ENCODE assay signal across 21 mouse cellular contexts in genomic region chr5:132450071-132450470, GRCm38 (mm10).
A peak's percentile ranks its signal among the peaks of the same experiment; 100 is the strongest.
DNase-seq lines count a peak whose midpoint lies in the region; ATAC-seq and TF ChIP-seq lines count a peak whose summit lies in the region.
"Had no signal": no experiment of that assay in that cellular context is flagged by ENCODE, and none has a peak within 500 bp of the region (broad histone marks: within the 10 kb centered on the region; RNA-seq: fewer than 3 reads in every experiment).

No protein-coding gene starts in this region.

- H3K4me1 ChIP-seq in heart, adult 2 months (ENCODE audit: control insufficient read depth, insufficient read depth, low read length): peaks cover 1% of the 10 kb centered on the region; the same call in 1 of the 2 replicates
- H3K4me1 ChIP-seq in liver, adult 2 months (ENCODE audit: control insufficient read depth, insufficient read depth, low read length): 0 out of 2 replicates have a peak, but pooled peaks cover 1% of the 10 kb centered on the region
- H3K4me1 ChIP-seq in liver, embryonic 12.5 days: peaks cover 9% of the 10 kb centered on the region; the same call in 1 of the 2 replicates

- TF ChIP-seq CTCF in heart, adult 2 months (IDR thresholded peaks at IDR 0.05): no peak
- no peak for TF ChIP-seq CTCF in liver, adult 2 months (IDR thresholded peaks at IDR 0.05; ENCODE audit: low read depth, low read length)

- intact Hi-C loops in heart, adult 2 months (cut with DNase I): no loop called here

- no peaks in the 10 kb centered on the region for H3K36me3 ChIP-seq in heart, adult 2 months (ENCODE audit: control insufficient read depth, insufficient read depth, low read length)
- no peaks in the 10 kb centered on the region for H3K36me3 ChIP-seq in liver, adult 2 months (ENCODE audit: control insufficient read depth, insufficient read depth, low read length)
- H3K36me3 ChIP-seq in liver, embryonic 12.5 days: no peaks in the 10 kb centered on the region
- H3K36me3 ChIP-seq: G1E had no signal

- TF ChIP-seq POLR2A in heart, adult 2 months (IDR thresholded peaks at IDR 0.05; ENCODE audit: insufficient read depth, low read depth, low read length): no peak
- TF ChIP-seq POLR2A in liver, adult 2 months (IDR thresholded peaks at IDR 0.05; ENCODE audit: extremely low read depth, insufficient read depth, low read length): no peak

- no peaks in the 10 kb centered on the region for H3K27me3 ChIP-seq in heart, adult 2 months (ENCODE audit: control insufficient read depth, insufficient read depth, low read length)
- peaks cover 9% of the 10 kb centered on the region; the same call in 1 of the 2 replicates for H3K27me3 ChIP-seq in liver, adult 2 months (ENCODE audit: control insufficient read depth, insufficient read depth, low read length)
- H3K27me3 ChIP-seq in liver, embryonic 12.5 days (replicated peaks): no peaks in the 10 kb centered on the region
- H3K27me3 ChIP-seq: CH12.LX, Patski had no signal

- no peak overlapping the region for H3K9ac ChIP-seq in heart, adult 2 months (ENCODE audit: low read depth, low read length)
- H3K9ac ChIP-seq in liver, adult 2 months (ENCODE audit: low read depth, low read length): no peak overlapping the region
- no peak overlapping the region for H3K9ac ChIP-seq in liver, embryonic 12.5 days

- no peak overlapping the region for H3K4me2 ChIP-seq in liver, embryonic 12.5 days

- DNase-seq in heart, adult 11 months: peak; percentile 71
- no peak for DNase-seq in heart, adult 2 months
- peak; percentile 5 for DNase-seq in kidney, adult 9 months
- DNase-seq in kidney, postnatal 14 days: no peak
- DNase-seq in liver, adult 2 months (ENCODE audit: extremely low read depth, low read depth, low spot score): peak; percentile 88
- DNase-seq: adrenal gland, adult 2 months; adrenal gland, adult 8-10 months; adrenal gland, postnatal 10 days; adrenal gland, postnatal 14 days; adrenal gland, postnatal 25 days; adrenal gland, postnatal 36 days; B cell, adult 2 months; cerebellum, adult 11 months; cerebellum, adult 11-12 months; cerebellum, adult 18-20 months had no signal

- H3K9me3 ChIP-seq in liver, embryonic 12.5 days (replicated peaks): no peaks in the 10 kb centered on the region
- H3K9me3 ChIP-seq: G1E had no signal

- over 99% methylated on average over 3 of the region's 3 CpGs for WGBS in heart, adult 2 months
- WGBS in liver, adult 2 months: 79% methylated on average over 3 of the region's 3 CpGs
- 75% methylated on average over 3 of the region's 3 CpGs for WGBS in liver, embryonic 12.5 days (ENCODE audit: insufficient replicate concordance)

- H3K27ac ChIP-seq in heart, adult 2 months: no peak overlapping the region
- no peak overlapping the region for H3K27ac ChIP-seq in liver, adult 2 months (replicated peaks; ENCODE audit: insufficient read depth, low read depth, low read length)
- no peak overlapping the region for H3K27ac ChIP-seq in liver, embryonic 12.5 days

- no peak for TF ChIP-seq EP300 in heart, adult 2 months (IDR thresholded peaks at IDR 0.05; ENCODE audit: insufficient read depth, low read depth, low read length)

- no peak for ATAC-seq in liver, embryonic 12.5 days
- ATAC-seq: activated CD4-positive, CD25-positive, alpha-beta regulatory T cell, adult 4 months; CD4-positive, CD25-positive, alpha-beta regulatory T cell, adult 4 months; Patski had no signal

- no peak overlapping the region for H3K4me3 ChIP-seq in heart, adult 2 months
- H3K4me3 ChIP-seq in liver, adult 2 months (ENCODE audit: insufficient read depth, low read depth, low read length): no peak overlapping the region
- H3K4me3 ChIP-seq in liver, embryonic 12.5 days: no peak overlapping the region

- no peaks in the 10 kb centered on the region for H3K79me2 ChIP-seq in heart, adult 2 months (replicated peaks; ENCODE audit: control insufficient read depth, insufficient read depth, low read length)
- no peaks in the 10 kb centered on the region; the same call in 1 of the 2 replicates for H3K79me2 ChIP-seq in liver, adult 2 months (ENCODE audit: control insufficient read depth, insufficient read depth, low read length)

Comparison
In these comparisons a context has a peak if more than half of its experiments do, and no peak if none do; other contexts are left out.
1. DNase-seq: peak in heart, adult 11 months (single experiment), kidney, adult 9 months (single experiment) and liver, adult 2 months (single experiment); none in heart, adult 2 months (0 of 2) and kidney, postnatal 14 days (single experiment).